Mouse (Mus musculus) olfactory bulb, adult 2 months (tissue): ENCODE data around the gene 2610021A01Rik. TPM values are rescaled to one million over a fixed set of nuclear protein-coding genes. Genes with fewer than 3 reads are reported as not detected.
A peak's percentile ranks its signal among the peaks of the same experiment; 100 is the strongest.
"Not testable (repeated sequence)": the region's sequence is repeated elsewhere in the genome, so short reads cannot be mapped to it uniquely, and the experiment has no call there.

Source experiments
- H3K27ac ChIP-seq: fragments of 200-500 bp; 2 replicates; pipeline ENCODE4 v1.5.1; 2012; ENCODE audit warnings: low read depth, low read length; ENCODE audit not compliant: insufficient read depth
- H3K4me1 ChIP-seq: fragments of 200-500 bp; 2 replicates; pipeline ENCODE4 v1.6.1; 2012; ENCODE audit warnings: low read length; ENCODE audit not compliant: control insufficient read depth, insufficient read depth
- H3K4me3 ChIP-seq: fragments of 200-500 bp; 2 replicates; pipeline ENCODE4 v1.5.1; 2012; ENCODE audit warnings: mild to moderate bottlenecking, low read depth, low read length, moderate library complexity; ENCODE audit not compliant: insufficient read depth
- CTCF ChIP-seq: fragments of 200-500 bp; IDR thresholded peaks from 2 replicates; pipeline ENCODE4 v1.5.1; 2012; ENCODE audit warnings: low read depth, mild to moderate bottlenecking, low read length, moderate library complexity; ENCODE audit not compliant: insufficient read depth
- POLR2A ChIP-seq: fragments of 200-500 bp; IDR thresholded peaks from 2 replicates; pipeline ENCODE4 v1.6.1; 2012; ENCODE audit warnings: mild to moderate bottlenecking, low read depth, low read length, moderate library complexity; ENCODE audit not compliant: insufficient read depth
- WGBS: fragments of 180-500 bp; shearing (Covaris S2); methylation state at CpG from one replicate; pipeline ENCODE4 v1.1.7; 2018; 5-methylcytosine and 5-hydroxymethylcytosine counted together
- polyA plus RNA-seq: library from polyadenylated mRNA; stranded (reverse); fragments of >200 nt; gene quantifications from 2 replicates; pipeline ENCODE4 v1.2.4, GENCODE M21; 2012; ENCODE audit warnings: low replicate concordance; ENCODE audit not compliant: missing spikeins, insufficient read depth, insufficient read length

The 2610021A01Rik gene
- not detected in 2 replicates for polyA plus RNA-seq

GRCm38 (mm10) chr7:41599034-41599813, at the start of gene 2610021A01Rik:
Gene 2610021A01Rik, plus strand, starts transcription at chr7:41599230.
- under 1% methylated on average over 41 of the region's 41 CpGs for WGBS
- no peaks in the 10 kb centered on the region for H3K4me1 ChIP-seq

GRCm38 (mm10) chr7:41560681-41561080, 38.3 kb upstream of the 2610021A01Rik start:
- Histone ChIP-seq H3K4me1 (no peaks in the 10 kb centered on the region), H3K4me3 (no peak overlapping the region), H3K27ac (no peak overlapping the region)
- WGBS: 80% methylated on average over 8 of the region's 8 CpGs
- TF ChIP-seq POLR2A: no peak
- TF ChIP-seq CTCF: no peak

More at GRCm38 (mm10) chr7:41599034-41599813, at the start of gene 2610021A01Rik:
- Histone ChIP-seq H3K27ac (peak within 1 kb of the TSS; percentile 63), H3K4me3 (peak within 1 kb of the TSS; percentile 85)
- TF ChIP-seq POLR2A: peak; percentile 57; the same call in 1 of the 2 replicates
- no peak for TF ChIP-seq CTCF

- not testable (repeated sequence) for H3K4me1 ChIP-seq, H3K4me3 ChIP-seq, H3K27ac ChIP-seq
- 86% methylated on average over 6 of the region's 6 CpGs for WGBS
Measured at GRCm38 (mm10) chr7:41573562-41573961, 25.5 kb upstream of the 2610021A01Rik start, which contains the start of gene Gm6871. Gene Gm6871, minus strand, starts transcription at chr7:41573662.

- WGBS: 94% methylated on average over 2 of the region's 2 CpGs
- H3K27ac ChIP-seq: no peak overlapping the region
- TF ChIP-seq POLR2A (no peak), CTCF (no peak)
Measured at GRCm38 (mm10) chr7:41577956-41578355, 21.1 kb upstream of the 2610021A01Rik start.

GRCm38 (mm10) chr7:41582028-41582427, 17.0 kb upstream of the 2610021A01Rik start:
- Histone ChIP-seq H3K27ac (no peak overlapping the region), H3K4me1 (no peaks in the 10 kb centered on the region), H3K4me3 (no peak overlapping the region)
- no peak for TF ChIP-seq CTCF
- TF ChIP-seq POLR2A: no peak

More at GRCm38 (mm10) chr7:41577956-41578355, 21.1 kb upstream of the 2610021A01Rik start:
- Histone ChIP-seq H3K4me3 (no peak overlapping the region), H3K4me1 (no peaks in the 10 kb centered on the region)

- not testable (repeated sequence) for H3K27ac ChIP-seq, H3K4me3 ChIP-seq, H3K4me1 ChIP-seq
Measured at GRCm38 (mm10) chr7:41587831-41588230, 11.2 kb upstream of the 2610021A01Rik start.

- TF ChIP-seq CTCF (no peak), POLR2A (no peak)
- 51% methylated on average over 5 of the region's 5 CpGs for WGBS
- H3K27ac ChIP-seq: peak overlapping the region; percentile 63
- peak overlapping the region; percentile 85 for H3K4me3 ChIP-seq
- no peaks in the 10 kb centered on the region for H3K4me1 ChIP-seq
Measured at GRCm38 (mm10) chr7:41598615-41599014, 415 bp upstream of the 2610021A01Rik start.

- peak overlapping the region; percentile 85; the same call in 1 of the 2 replicates for H3K4me3 ChIP-seq
- TF ChIP-seq POLR2A (no peak), CTCF (no peak)
- no peaks in the 10 kb centered on the region for H3K4me1 ChIP-seq
- H3K27ac ChIP-seq: no peak overlapping the region
- 6% methylated on average over 3 of the region's 3 CpGs for WGBS
Measured at GRCm38 (mm10) chr7:41599932-41600548, 1.0 kb downstream of the 2610021A01Rik start.

GRCm38 (mm10) chr7:41611654-41612053, 12.6 kb downstream of the 2610021A01Rik start:
- H3K4me1 ChIP-seq: no peaks in the 10 kb centered on the region
- WGBS: 86% methylated on average over 3 of the region's 3 CpGs
- no peak overlapping the region for H3K4me3 ChIP-seq
- TF ChIP-seq CTCF: no peak
- no peak for TF ChIP-seq POLR2A
- H3K27ac ChIP-seq: no peak overlapping the region

GRCm38 (mm10) chr7:41616241-41616640, 17.2 kb downstream of the 2610021A01Rik start:
- H3K27ac ChIP-seq, H3K4me3 ChIP-seq, H3K4me1 ChIP-seq: not testable (repeated sequence)
- WGBS: 98% methylated on average over 1 of the region's 1 CpGs
